Comparison of ENCODE assay signal across 8 mouse cellular contexts in the genomic region with DNA sequence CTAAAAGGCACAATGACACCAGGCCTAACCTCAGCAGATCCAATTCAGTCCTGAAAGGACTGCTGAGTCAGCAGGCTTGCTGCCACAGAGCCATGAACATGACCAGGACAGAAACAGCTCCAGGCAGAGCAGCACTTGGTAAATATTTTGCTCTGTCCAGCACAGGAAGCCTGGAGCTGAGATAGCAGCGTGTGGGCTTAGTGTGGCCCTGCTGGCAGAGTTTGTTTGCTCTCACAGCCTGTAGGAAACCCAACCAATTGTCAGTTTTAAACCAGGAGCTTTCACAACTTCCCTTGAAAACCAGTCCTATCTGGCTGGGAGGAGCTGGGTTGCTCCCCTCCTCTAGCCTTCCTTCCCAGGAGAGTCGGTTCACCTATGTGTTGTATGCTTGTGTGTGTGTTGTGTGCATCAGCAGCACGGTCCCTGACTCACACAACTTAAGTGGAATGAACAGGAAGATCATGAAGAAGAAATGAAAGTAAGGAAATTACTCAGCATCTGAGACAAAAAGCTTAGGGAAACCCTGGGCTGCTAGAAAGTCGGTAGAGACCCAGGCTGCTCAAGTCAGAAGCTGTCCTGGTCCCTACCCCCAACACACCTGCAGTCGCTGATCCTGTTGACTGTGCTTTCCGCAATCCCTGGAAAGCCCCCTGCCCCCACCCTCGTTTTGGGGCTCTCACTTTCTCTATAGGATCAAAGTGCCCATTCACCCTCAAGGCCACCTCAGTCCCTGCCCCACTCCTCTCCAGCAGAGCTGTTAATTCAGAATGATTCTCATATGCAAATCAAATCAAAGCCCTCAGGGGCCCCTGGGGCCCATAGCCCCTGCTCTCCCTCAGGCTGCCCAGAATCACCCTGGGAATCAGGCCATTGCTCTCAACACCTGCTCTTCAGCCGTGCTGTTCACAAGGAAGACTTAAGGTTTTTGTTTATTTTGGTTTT. TPM values are rescaled to one million over a fixed set of nuclear protein-coding genes. Genes with fewer than 3 reads are reported as not detected.
DNase-seq lines count a peak whose midpoint lies in the region; ATAC-seq and TF ChIP-seq lines count a peak whose summit lies in the region.

No protein-coding gene starts in this region.

- H3K27ac ChIP-seq in neural tube, embryonic 11.5 days (ENCODE audit: low read depth, low read length) = peak overlapping the region; percentile 27; the same call in 1 of the 2 replicates
- peak overlapping the region; percentile 68 for H3K27ac ChIP-seq in heart, postnatal 0 days (ENCODE audit: low read depth)
- no peak overlapping the region; the same call in 1 of the 2 replicates for H3K27ac ChIP-seq in midbrain, embryonic 13.5 days

- 9% methylated on average over 8 of the region's 8 CpGs for WGBS in neural tube, embryonic 11.5 days
- 5% methylated on average over 8 of the region's 8 CpGs for WGBS in heart, postnatal 0 days
- WGBS in midbrain, embryonic 13.5 days = 1% methylated on average over 8 of the region's 8 CpGs

- 0 out of 2 replicates have a peak overlapping the region, but pooled peaks have one; percentile 35 for H3K9ac ChIP-seq in neural tube, embryonic 11.5 days (ENCODE audit: low read length)
- H3K9ac ChIP-seq in heart, postnatal 0 days (replicated peaks; ENCODE audit: low read depth, low read length) = no peak overlapping the region
- 0 out of 2 replicates have a peak overlapping the region, but pooled peaks have one; percentile 28 for H3K9ac ChIP-seq in midbrain, embryonic 13.5 days (replicated peaks)

- DNase-seq in neural tube, embryonic 11.5 days (ENCODE audit: low spot score) = peak; percentile 24
- DNase-seq in neural tube, embryonic 10.5 days (ENCODE audit: extremely low spot score, low spot score) = no peak
- DNase-seq in embryo, embryonic 10.5 days (ENCODE audit: low spot score) = peak; percentile 46
- DNase-seq in heart, postnatal 0 days (ENCODE audit: low spot score) = peak; percentile 60
- DNase-seq in kidney, postnatal 4 days = peak; percentile 32 to 40
- DNase-seq in frontal cortex, postnatal 10 days (ENCODE audit: low spot score in 2 of 2) = no peak
- no peak for DNase-seq in frontal cortex, postnatal 14 days (ENCODE audit: low spot score in 2 of 2)

- no peaks in the 10 kb centered on the region for H3K27me3 ChIP-seq in neural tube, embryonic 11.5 days (ENCODE audit: control insufficient read depth, insufficient read depth, low read length)
- H3K27me3 ChIP-seq in heart, postnatal 0 days (ENCODE audit: control insufficient read depth, insufficient read depth, low read length) = no peaks in the 10 kb centered on the region
- no peaks in the 10 kb centered on the region for H3K27me3 ChIP-seq in midbrain, embryonic 13.5 days

- no peak overlapping the region for H3K4me3 ChIP-seq in neural tube, embryonic 11.5 days (ENCODE audit: low read depth, low read length)
- H3K4me3 ChIP-seq in heart, postnatal 0 days (ENCODE audit: low read depth, low read length) = no peak overlapping the region
- no peak overlapping the region for H3K4me3 ChIP-seq in midbrain, embryonic 13.5 days (replicated peaks)

- TF ChIP-seq EP300 in heart, postnatal 0 days (IDR thresholded peaks at IDR 0.05; ENCODE audit: low read depth) = no peak

- no peaks in the 10 kb centered on the region for H3K36me3 ChIP-seq in neural tube, embryonic 11.5 days (ENCODE audit: control insufficient read depth, insufficient read depth, low read length)
- no peaks in the 10 kb centered on the region for H3K36me3 ChIP-seq in heart, postnatal 0 days (replicated peaks; ENCODE audit: control insufficient read depth, insufficient read depth, low read length)
- no peaks in the 10 kb centered on the region for H3K36me3 ChIP-seq in midbrain, embryonic 13.5 days

- no peaks in the 10 kb centered on the region for H3K9me3 ChIP-seq in neural tube, embryonic 11.5 days (ENCODE audit: control insufficient read depth, low read length)
- H3K9me3 ChIP-seq in heart, postnatal 0 days (replicated peaks; ENCODE audit: control insufficient read depth, low read length) = no peaks in the 10 kb centered on the region
- H3K9me3 ChIP-seq in midbrain, embryonic 13.5 days = no peaks in the 10 kb centered on the region

- ATAC-seq in neural tube, embryonic 11.5 days (ENCODE audit: insufficient read depth, low FRiP score, low TSS enrichment) = peak; percentile 48; the same call in 1 of the 2 replicates
- ATAC-seq in heart, postnatal 0 days (ENCODE audit: insufficient read depth, low read depth) = peak; percentile 86
- peak; percentile 14; the same call in 1 of the 2 replicates for ATAC-seq in midbrain, embryonic 13.5 days

- peaks cover 10% of the 10 kb centered on the region for H3K4me1 ChIP-seq in neural tube, embryonic 11.5 days (ENCODE audit: control insufficient read depth, insufficient read depth, low read length)
- no peaks in the 10 kb centered on the region for H3K4me1 ChIP-seq in heart, postnatal 0 days (ENCODE audit: control insufficient read depth, insufficient read depth)
- H3K4me1 ChIP-seq in midbrain, embryonic 13.5 days (replicated peaks) = peaks cover 16% of the 10 kb centered on the region

- no peak overlapping the region for H3K4me2 ChIP-seq in neural tube, embryonic 11.5 days (ENCODE audit: low read depth)
- H3K4me2 ChIP-seq in heart, postnatal 0 days (ENCODE audit: low read depth, low read length) = peak overlapping the region; percentile 27; the same call in 1 of the 2 replicates
- no peak overlapping the region for H3K4me2 ChIP-seq in midbrain, embryonic 13.5 days (replicated peaks)

- TF ChIP-seq CTCF in heart, postnatal 0 days (IDR thresholded peaks at IDR 0.05; ENCODE audit: low read depth) = no peak

RNA-seq across cellular contexts. Expression of a gene that starts 9.7 kb away (rescaled TPM):
- 44.3 and 45.2 TPM in 2 replicates for polyA plus RNA-seq in neural tube, embryonic 11.5 days (2014; fragmentation: Nextera tagmentation; extraction: Ambion mirVana)
- total RNA-seq in heart, postnatal 0 days (2014; rRNA removed; ENCODE audit: low replicate concordance) = 24.8 and 28.2 TPM in 2 replicates
- 20.5 and 21.0 TPM in 2 replicates for polyA plus RNA-seq in heart, postnatal 0 days (2015; fragmentation: Nextera tagmentation; extraction: Ambion mirVana)
- polyA plus RNA-seq in midbrain, embryonic 13.5 days (2015; fragmentation: Nextera tagmentation; extraction: Ambion mirVana) = 27.8 and 30.1 TPM in 2 replicates

RNA-seq across cellular contexts. Expression of a gene that starts 22.0 kb away (rescaled TPM):
- 410 and 416 TPM in 2 replicates for polyA plus RNA-seq in neural tube, embryonic 11.5 days (2014; fragmentation: Nextera tagmentation; extraction: Ambion mirVana)
- total RNA-seq in heart, postnatal 0 days (2014; rRNA removed; ENCODE audit: low replicate concordance) = 881 and 949 TPM in 2 replicates
- 229 and 242 TPM in 2 replicates for polyA plus RNA-seq in heart, postnatal 0 days (2015; fragmentation: Nextera tagmentation; extraction: Ambion mirVana)
- 333 and 348 TPM in 2 replicates for polyA plus RNA-seq in midbrain, embryonic 13.5 days (2015; fragmentation: Nextera tagmentation; extraction: Ambion mirVana)

RNA-seq across cellular contexts. Expression of a gene that starts 44.2 kb away (rescaled TPM):
- polyA plus RNA-seq in neural tube, embryonic 11.5 days (2014; fragmentation: Nextera tagmentation; extraction: Ambion mirVana) = 60.0 and 60.6 TPM in 2 replicates
- 24.4 and 35.7 TPM in 2 replicates for total RNA-seq in heart, postnatal 0 days (2014; rRNA removed; ENCODE audit: low replicate concordance)
- polyA plus RNA-seq in heart, postnatal 0 days (2015; fragmentation: Nextera tagmentation; extraction: Ambion mirVana) = 29.5 and 30.7 TPM in 2 replicates
- polyA plus RNA-seq in midbrain, embryonic 13.5 days (2015; fragmentation: Nextera tagmentation; extraction: Ambion mirVana) = 55.0 and 57.3 TPM in 2 replicates

RNA-seq across cellular contexts. Expression of a gene that starts 58.8 kb away (rescaled TPM):
- 161 and 171 TPM in 2 replicates for polyA plus RNA-seq in neural tube, embryonic 11.5 days (2014; fragmentation: Nextera tagmentation; extraction: Ambion mirVana)
- total RNA-seq in heart, postnatal 0 days (2014; rRNA removed; ENCODE audit: low replicate concordance) = 53.0 and 58.4 TPM in 2 replicates
- 63.3 and 66.8 TPM in 2 replicates for polyA plus RNA-seq in heart, postnatal 0 days (2015; fragmentation: Nextera tagmentation; extraction: Ambion mirVana)
- polyA plus RNA-seq in midbrain, embryonic 13.5 days (2015; fragmentation: Nextera tagmentation; extraction: Ambion mirVana) = 190 and 210 TPM in 2 replicates

Comparison
In these comparisons a context has a peak if more than half of its experiments do, and no peak if none do; other contexts are left out.
1. DNase-seq: peak in neural tube, embryonic 11.5 days (single experiment), embryo, embryonic 10.5 days (single experiment), heart, postnatal 0 days (single experiment) and kidney, postnatal 4 days (2 of 2); none in neural tube, embryonic 10.5 days (single experiment), frontal cortex, postnatal 10 days (0 of 2) and frontal cortex, postnatal 14 days (0 of 2).
2. ATAC-seq: peak in every context shown above with its lines; median percentile 86 in heart, postnatal 0 days; 48 in neural tube, embryonic 11.5 days; 14 in midbrain, embryonic 13.5 days.